Mouse (Mus musculus): Measurements from ENCODE around the gene 4933427I04Rik. TPM values are rescaled to one million over a fixed set of nuclear protein-coding genes. Genes with fewer than 3 reads are reported as not detected.

The 4933427I04Rik gene
- total RNA-seq, 1 experiment = not detected

- Histone ChIP-seq H3K36me3 (ENCODE audit: control insufficient read depth, insufficient read depth, low read length, poor library complexity, severe bottlenecking) (no peaks in the 10 kb centered on the region), H3K4me1 (ENCODE audit: control insufficient read depth in 2 of 2, insufficient read depth in 2 of 2, low read length in 2 of 2, poor library complexity in 1 of 2) (no peaks in the 10 kb centered on the region), H3K27ac (ENCODE audit: insufficient read depth, low read depth, low read length, poor library complexity, severe bottlenecking) (no peak overlapping the region), H3K9me3 (ENCODE audit: control insufficient read depth, insufficient read depth, low read depth, low read length) (no peaks in the 10 kb centered on the region), H3K4me3 (ENCODE audit: insufficient read depth in 1 of 2, low read depth in 1 of 2, low read length in 2 of 2, poor library complexity in 1 of 2, severe bottlenecking in 1 of 2) (no peak overlapping the region), H3K9ac (ENCODE audit: insufficient read depth, low read depth, low read length, poor library complexity, severe bottlenecking) (no peak overlapping the region)
- DNase-seq (ENCODE audit: low read depth, low spot score) = no peak
- TF ChIP-seq ZNF384 (IDR thresholded peaks at IDR 0.05; ENCODE audit: low read depth, low read length) = no peak
- TF ChIP-seq HCFC1 (IDR thresholded peaks at IDR 0.05; ENCODE audit: borderline replicate concordance, insufficient read depth, low read length) = no peak
- no peak for TF ChIP-seq ZC3H11A (IDR thresholded peaks at IDR 0.05; ENCODE audit: borderline replicate concordance, low read depth, low read length)
- TF ChIP-seq MAFK (IDR thresholded peaks at IDR 0.05; ENCODE audit: insufficient read depth, low read depth, low read length) = no peak
- TF ChIP-seq CHD2 (IDR thresholded peaks at IDR 0.05; ENCODE audit: low read depth, low read length) = no peak
- in situ Hi-C loops (cut with MboI; ENCODE audit: low sequenced_read_pairs in 2 of 2, unreplicated experiment in 2 of 2) = no loop called here
These were observed 40.3 kb upstream of the 4933427I04Rik start for GRCm38 (mm10) chr4:123819093-123819610.

GRCm38 (mm10) chr4:123842126-123842525, 17.4 kb upstream of the 4933427I04Rik start:
- no peaks in the 10 kb centered on the region for H3K9me3 ChIP-seq (ENCODE audit: control insufficient read depth, insufficient read depth, low read depth, low read length)
- no peaks in the 10 kb centered on the region for H3K36me3 ChIP-seq (ENCODE audit: control insufficient read depth, insufficient read depth, low read length, poor library complexity, severe bottlenecking)
- no peak overlapping the region for H3K9ac ChIP-seq (ENCODE audit: insufficient read depth, low read depth, low read length, poor library complexity, severe bottlenecking)
- peaks cover 0 to 4% of the 10 kb centered on the region in 2 experiments; a peak in 3 of 4 replicates for H3K4me1 ChIP-seq (ENCODE audit: control insufficient read depth in 2 of 2, insufficient read depth in 2 of 2, low read length in 2 of 2, poor library complexity in 1 of 2)
- no peak overlapping the region for H3K27ac ChIP-seq (ENCODE audit: insufficient read depth, low read depth, low read length, poor library complexity, severe bottlenecking)
- peak overlapping the region; percentile 17 to 23; a peak in 2 of 4 replicates for H3K4me3 ChIP-seq (ENCODE audit: insufficient read depth in 1 of 2, low read depth in 1 of 2, low read length in 2 of 2, poor library complexity in 1 of 2, severe bottlenecking in 1 of 2)
- in situ Hi-C loops (cut with MboI; ENCODE audit: low sequenced_read_pairs in 2 of 2, unreplicated experiment in 2 of 2) = no loop called here
- DNase-seq (ENCODE audit: low read depth, low spot score) = peak; percentile 24
- TF ChIP-seq CHD2 (IDR thresholded peaks at IDR 0.05; ENCODE audit: low read depth, low read length) (no peak), ZNF384 (IDR thresholded peaks at IDR 0.05; ENCODE audit: low read depth, low read length) (no peak), MAFK (IDR thresholded peaks at IDR 0.05; ENCODE audit: insufficient read depth, low read depth, low read length) (no peak), HCFC1 (IDR thresholded peaks at IDR 0.05; ENCODE audit: borderline replicate concordance, insufficient read depth, low read length) (no peak), ZC3H11A (IDR thresholded peaks at IDR 0.05; ENCODE audit: borderline replicate concordance, low read depth, low read length) (no peak)

- H3K9me3 ChIP-seq (ENCODE audit: control insufficient read depth, insufficient read depth, low read depth, low read length) = no peaks in the 10 kb centered on the region
- no peaks in the 10 kb centered on the region for H3K36me3 ChIP-seq (ENCODE audit: control insufficient read depth, insufficient read depth, low read length, poor library complexity, severe bottlenecking)
- in situ Hi-C loops (cut with MboI; ENCODE audit: low sequenced_read_pairs in 2 of 2, unreplicated experiment in 2 of 2) = no loop called here
- no peak overlapping the region for H3K4me3 ChIP-seq (ENCODE audit: insufficient read depth in 1 of 2, low read depth in 1 of 2, low read length in 2 of 2, poor library complexity in 1 of 2, severe bottlenecking in 1 of 2)
- no peak overlapping the region for H3K9ac ChIP-seq (ENCODE audit: insufficient read depth, low read depth, low read length, poor library complexity, severe bottlenecking)
- no peak for DNase-seq (ENCODE audit: low read depth, low spot score)
- H3K27ac ChIP-seq (ENCODE audit: insufficient read depth, low read depth, low read length, poor library complexity, severe bottlenecking) = no peak overlapping the region
- no peak for TF ChIP-seq MAFK (IDR thresholded peaks at IDR 0.05; ENCODE audit: insufficient read depth, low read depth, low read length)
- H3K4me1 ChIP-seq (ENCODE audit: control insufficient read depth in 2 of 2, insufficient read depth in 2 of 2, low read length in 2 of 2, poor library complexity in 1 of 2) = no peaks in the 10 kb centered on the region
These were observed 2.6 kb upstream of the 4933427I04Rik start for GRCm38 (mm10) chr4:123856888-123857287.

DNA sequence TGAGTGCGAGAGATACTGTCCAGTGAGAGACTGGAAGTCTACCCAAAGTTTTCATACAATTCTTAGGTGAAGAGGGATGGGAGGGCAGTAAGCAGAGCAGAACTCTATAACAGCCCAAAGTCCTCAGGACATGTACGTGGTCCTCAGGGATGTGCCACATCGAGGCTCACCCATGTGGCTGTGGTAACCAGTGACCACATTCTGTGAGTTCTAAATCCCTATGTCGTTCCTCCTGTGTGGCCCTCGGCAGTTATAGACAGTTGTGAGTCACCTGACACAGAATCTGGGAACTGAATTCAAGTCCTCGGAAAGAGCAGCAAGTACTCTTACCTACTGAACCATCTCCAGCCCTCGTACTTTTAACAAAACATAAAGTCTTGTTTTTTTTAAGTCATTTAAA, 1.4 kb upstream of the 4933427I04Rik start:
- Histone ChIP-seq H3K9me3 (ENCODE audit: control insufficient read depth, insufficient read depth, low read depth, low read length) (no peaks in the 10 kb centered on the region), H3K36me3 (ENCODE audit: control insufficient read depth, insufficient read depth, low read length, poor library complexity, severe bottlenecking) (no peaks in the 10 kb centered on the region), H3K4me3 (ENCODE audit: insufficient read depth in 1 of 2, low read depth in 1 of 2, low read length in 2 of 2, poor library complexity in 1 of 2, severe bottlenecking in 1 of 2) (no peak overlapping the region), H3K4me1 (ENCODE audit: control insufficient read depth in 2 of 2, insufficient read depth in 2 of 2, low read length in 2 of 2, poor library complexity in 1 of 2) (no peaks in the 10 kb centered on the region), H3K27ac (ENCODE audit: insufficient read depth, low read depth, low read length, poor library complexity, severe bottlenecking) (no peak overlapping the region), H3K9ac (ENCODE audit: insufficient read depth, low read depth, low read length, poor library complexity, severe bottlenecking) (no peak overlapping the region)
- TF ChIP-seq HCFC1 (IDR thresholded peaks at IDR 0.05; ENCODE audit: borderline replicate concordance, insufficient read depth, low read length) = no peak
- no peak for TF ChIP-seq ZNF384 (IDR thresholded peaks at IDR 0.05; ENCODE audit: low read depth, low read length)
- TF ChIP-seq ZC3H11A (IDR thresholded peaks at IDR 0.05; ENCODE audit: borderline replicate concordance, low read depth, low read length) = no peak
- no peak for TF ChIP-seq MAFK (IDR thresholded peaks at IDR 0.05; ENCODE audit: insufficient read depth, low read depth, low read length)
- DNase-seq (ENCODE audit: low read depth, low spot score) = no peak
- in situ Hi-C loops (cut with MboI; ENCODE audit: low sequenced_read_pairs in 2 of 2, unreplicated experiment in 2 of 2) = no loop called here

DNA sequence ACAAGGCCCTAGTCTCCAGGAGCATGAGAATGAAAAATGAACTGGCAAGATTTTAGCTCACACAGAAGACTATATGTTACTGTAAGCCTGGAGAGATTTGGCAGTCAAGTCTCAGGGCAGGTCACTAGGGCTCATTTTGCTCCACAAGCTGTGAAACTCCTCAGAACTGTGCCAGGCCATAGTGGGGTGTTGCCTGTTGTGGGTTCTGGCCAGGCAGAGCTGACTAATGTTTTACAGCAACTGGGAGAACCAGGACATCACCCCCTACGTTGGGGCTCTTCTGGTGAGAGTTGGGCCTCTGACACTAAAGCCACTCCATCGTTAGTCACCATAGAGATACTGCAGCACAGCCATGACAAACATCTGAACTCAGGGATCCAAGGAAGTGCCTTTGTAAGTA, 324 bp downstream of the 4933427I04Rik start:
- Histone ChIP-seq H3K9me3 (ENCODE audit: control insufficient read depth, insufficient read depth, low read depth, low read length) (no peaks in the 10 kb centered on the region), H3K27ac (ENCODE audit: insufficient read depth, low read depth, low read length, poor library complexity, severe bottlenecking) (no peak overlapping the region), H3K4me1 (ENCODE audit: control insufficient read depth in 2 of 2, insufficient read depth in 2 of 2, low read length in 2 of 2, poor library complexity in 1 of 2) (no peaks in the 10 kb centered on the region), H3K4me3 (ENCODE audit: insufficient read depth in 1 of 2, low read depth in 1 of 2, low read length in 2 of 2, poor library complexity in 1 of 2, severe bottlenecking in 1 of 2) (no peak overlapping the region), H3K9ac (ENCODE audit: insufficient read depth, low read depth, low read length, poor library complexity, severe bottlenecking) (no peak overlapping the region), H3K36me3 (ENCODE audit: control insufficient read depth, insufficient read depth, low read length, poor library complexity, severe bottlenecking) (no peaks in the 10 kb centered on the region)
- TF ChIP-seq CHD2 (IDR thresholded peaks at IDR 0.05; ENCODE audit: low read depth, low read length) = no peak
- TF ChIP-seq HCFC1 (IDR thresholded peaks at IDR 0.05; ENCODE audit: borderline replicate concordance, insufficient read depth, low read length) = no peak
- no peak for TF ChIP-seq ZC3H11A (IDR thresholded peaks at IDR 0.05; ENCODE audit: borderline replicate concordance, low read depth, low read length)
- no peak for TF ChIP-seq MAFK (IDR thresholded peaks at IDR 0.05; ENCODE audit: insufficient read depth, low read depth, low read length)
- no peak for TF ChIP-seq ZNF384 (IDR thresholded peaks at IDR 0.05; ENCODE audit: low read depth, low read length)
- in situ Hi-C loops (cut with MboI; ENCODE audit: low sequenced_read_pairs in 2 of 2, unreplicated experiment in 2 of 2) = no loop called here
- DNase-seq (ENCODE audit: low read depth, low spot score) = no peak

All from ES-E14 (cell line).